Mouse (Mus musculus): ENCODE results near the gene Mlana. TPM values are rescaled to one million over a fixed set of nuclear protein-coding genes. Genes with fewer than 3 reads are reported as not detected.

The Mlana gene
- 1.2 and 2.0 TPM in 2 replicates for polyA plus RNA-seq (2015; fragmentation: Nextera tagmentation; extraction: Ambion mirVana)

DNA sequence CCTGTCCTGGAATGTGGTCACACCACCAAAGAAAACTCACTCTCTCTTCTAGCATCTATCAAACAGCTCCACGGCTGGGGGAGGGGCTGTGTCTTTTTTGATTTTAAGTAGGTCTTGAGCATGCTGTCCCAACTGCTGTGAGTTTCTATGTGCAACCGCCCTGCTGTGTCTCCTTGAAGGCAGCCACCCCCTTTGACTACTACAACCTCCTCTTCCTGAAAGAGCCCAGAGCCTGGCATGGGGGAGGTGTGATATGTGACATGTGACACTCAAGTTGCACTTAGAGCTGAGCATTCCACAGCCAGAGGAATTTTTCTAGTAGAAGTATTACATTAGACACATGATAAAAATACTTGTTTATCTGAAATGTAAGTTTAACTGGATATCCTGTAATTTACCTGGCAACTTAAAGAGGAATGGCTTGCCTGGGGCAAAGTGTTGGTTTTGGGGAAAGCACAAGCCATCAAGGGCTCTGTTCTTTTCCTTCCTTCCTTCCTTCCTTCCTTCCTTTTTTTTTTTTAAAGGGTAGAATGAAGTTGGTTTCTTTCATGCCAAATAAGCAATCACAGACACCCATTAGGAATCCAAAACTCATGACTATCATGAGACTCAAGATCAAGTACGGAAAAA, at the start of gene Mlana:
TSS of gene Mlana (plus strand) at position 580 of the 630 bp plus-strand sequence.
- 0 out of 2 replicates have a peak, but pooled peaks cover 2% of the 10 kb centered on the region for H3K9me3 ChIP-seq (replicated peaks; ENCODE audit: control insufficient read depth, low read length)
- H3K36me3 ChIP-seq (ENCODE audit: control insufficient read depth, insufficient read depth), result no peaks in the 10 kb centered on the region
- peaks cover 7% of the 10 kb centered on the region for H3K4me1 ChIP-seq (ENCODE audit: control insufficient read depth, insufficient read depth, low read length)
- no peak within 1 kb of the TSS for H3K4me3 ChIP-seq (ENCODE audit: low read length)
- H3K27me3 ChIP-seq (ENCODE audit: control insufficient read depth, insufficient read depth, low read length), result no peaks in the 10 kb centered on the region
- no peak within 1 kb of the TSS for H3K27ac ChIP-seq (ENCODE audit: low read length)
- H3K4me2 ChIP-seq (ENCODE audit: low read depth, low read length), result 0 out of 2 replicates have a peak within 1 kb of the TSS, but pooled peaks have one; percentile 9
- ATAC-seq (replicated peaks; ENCODE audit: extremely low read depth, insufficient read depth, low FRiP score), result peak; percentile 69
- no peak within 1 kb of the TSS for H3K9ac ChIP-seq (ENCODE audit: low read length)
- 33% methylated on average over 3 of the region's 3 CpGs for WGBS

DNA sequence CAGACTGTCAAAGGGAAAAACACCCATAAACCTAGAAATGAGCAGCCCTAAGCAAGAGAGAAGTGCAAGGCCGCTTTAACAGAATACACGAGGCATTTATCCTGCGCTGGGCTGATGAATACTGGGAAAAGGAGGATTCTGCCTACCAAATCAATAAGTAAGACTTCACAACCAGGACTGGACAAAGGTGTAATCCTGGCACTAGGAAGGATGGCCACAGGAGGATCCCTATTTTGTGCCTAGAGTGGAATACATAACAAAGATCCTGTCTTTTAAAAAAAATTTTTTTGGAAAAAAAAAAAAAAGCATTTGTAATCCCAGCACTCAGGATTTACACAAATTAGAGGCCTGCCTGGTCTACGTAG, 49.1 kb upstream of the Mlana start:
- H3K9ac ChIP-seq (ENCODE audit: low read length), result no peak overlapping the region
- H3K9me3 ChIP-seq (replicated peaks; ENCODE audit: control insufficient read depth, low read length), result 0 out of 2 replicates have a peak, but pooled peaks cover 4% of the 10 kb centered on the region
- WGBS, result 29% methylated on average over 4 of the region's 4 CpGs
- no peak for ATAC-seq (replicated peaks; ENCODE audit: extremely low read depth, insufficient read depth, low FRiP score)
- 0 out of 2 replicates have a peak, but pooled peaks cover 2% of the 10 kb centered on the region for H3K4me1 ChIP-seq (ENCODE audit: control insufficient read depth, insufficient read depth, low read length)
- H3K36me3 ChIP-seq (ENCODE audit: control insufficient read depth, insufficient read depth), result peaks cover 6% of the 10 kb centered on the region
- H3K27me3 ChIP-seq (ENCODE audit: control insufficient read depth, insufficient read depth, low read length), result peaks cover 7% of the 10 kb centered on the region; the same call in 1 of the 2 replicates
- peak overlapping the region; percentile 89 for H3K4me3 ChIP-seq (ENCODE audit: low read length)
- no peak overlapping the region for H3K27ac ChIP-seq (ENCODE audit: low read length)
- peak overlapping the region; percentile 74 for H3K4me2 ChIP-seq (ENCODE audit: low read depth, low read length)

DNA sequence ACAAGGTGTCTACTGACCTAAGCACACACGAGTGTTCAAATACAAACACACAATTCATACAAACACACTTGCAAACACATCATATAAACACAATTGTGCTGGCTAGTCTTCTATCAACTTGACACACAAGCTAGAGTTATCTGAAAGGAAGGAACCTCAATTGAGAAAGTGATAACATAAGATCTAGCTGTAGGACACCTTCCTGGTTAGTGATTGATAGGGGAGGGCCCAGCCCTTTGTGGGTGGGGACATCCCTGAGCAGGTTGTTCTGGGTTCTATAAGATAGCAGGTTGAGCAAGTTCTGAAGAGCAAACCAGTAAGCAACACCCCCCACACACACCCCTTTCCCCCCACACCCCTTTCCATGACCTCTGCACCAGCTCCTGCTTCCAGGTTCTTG, 47.9 kb upstream of the Mlana start:
- Histone ChIP-seq H3K4me2 (ENCODE audit: low read depth, low read length) (no peak overlapping the region), H3K4me3 (ENCODE audit: low read length) (no peak overlapping the region), H3K4me1 (ENCODE audit: control insufficient read depth, insufficient read depth, low read length) (0 out of 2 replicates have a peak, but pooled peaks cover 2% of the 10 kb centered on the region), H3K9me3 (replicated peaks; ENCODE audit: control insufficient read depth, low read length) (0 out of 2 replicates have a peak, but pooled peaks cover 4% of the 10 kb centered on the region), H3K27me3 (ENCODE audit: control insufficient read depth, insufficient read depth, low read length) (peaks cover 7% of the 10 kb centered on the region; the same call in 1 of the 2 replicates), H3K9ac (ENCODE audit: low read length) (no peak overlapping the region), H3K36me3 (ENCODE audit: control insufficient read depth, insufficient read depth) (peaks cover 6% of the 10 kb centered on the region), H3K27ac (ENCODE audit: low read length) (no peak overlapping the region)
- ATAC-seq (replicated peaks; ENCODE audit: extremely low read depth, insufficient read depth, low FRiP score), result no peak
- WGBS, result 74% methylated on average over 1 of the region's 1 CpGs

DNA sequence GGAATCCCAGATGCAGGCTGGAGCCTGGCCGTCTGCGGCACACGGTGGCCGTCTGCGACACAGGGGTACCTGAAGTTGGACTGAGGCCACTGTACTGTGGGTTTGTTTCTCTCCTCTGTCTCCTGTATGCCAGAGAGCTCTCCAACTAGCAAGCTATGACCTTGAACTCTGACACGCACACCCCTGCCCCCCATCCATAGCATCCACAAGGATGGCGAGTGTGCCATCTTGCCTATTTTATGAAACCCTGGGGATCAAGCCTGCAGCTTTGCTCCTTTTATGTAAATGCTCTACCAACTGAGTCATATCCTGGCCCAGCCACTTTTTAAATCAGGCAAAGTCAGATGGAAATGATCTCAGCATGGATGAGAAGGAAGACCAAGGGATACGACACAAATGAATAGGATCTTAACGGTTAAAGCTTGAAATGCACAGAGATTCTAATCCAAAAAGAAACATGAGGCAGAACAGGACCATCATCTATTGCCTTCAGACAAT, 43.8 kb upstream of the Mlana start:
- Histone ChIP-seq H3K27ac (ENCODE audit: low read length) (no peak overlapping the region), H3K4me3 (ENCODE audit: low read length) (no peak overlapping the region), H3K36me3 (ENCODE audit: control insufficient read depth, insufficient read depth) (no peaks in the 10 kb centered on the region), H3K27me3 (ENCODE audit: control insufficient read depth, insufficient read depth, low read length) (peaks cover 8% of the 10 kb centered on the region; the same call in 1 of the 2 replicates), H3K9me3 (replicated peaks; ENCODE audit: control insufficient read depth, low read length) (no peaks in the 10 kb centered on the region), H3K4me2 (ENCODE audit: low read depth, low read length) (no peak overlapping the region), H3K9ac (ENCODE audit: low read length) (no peak overlapping the region), H3K4me1 (ENCODE audit: control insufficient read depth, insufficient read depth, low read length) (no peaks in the 10 kb centered on the region)
- 78% methylated on average over 9 of the region's 9 CpGs for WGBS
- no peak for ATAC-seq (replicated peaks; ENCODE audit: extremely low read depth, insufficient read depth, low FRiP score)

DNA sequence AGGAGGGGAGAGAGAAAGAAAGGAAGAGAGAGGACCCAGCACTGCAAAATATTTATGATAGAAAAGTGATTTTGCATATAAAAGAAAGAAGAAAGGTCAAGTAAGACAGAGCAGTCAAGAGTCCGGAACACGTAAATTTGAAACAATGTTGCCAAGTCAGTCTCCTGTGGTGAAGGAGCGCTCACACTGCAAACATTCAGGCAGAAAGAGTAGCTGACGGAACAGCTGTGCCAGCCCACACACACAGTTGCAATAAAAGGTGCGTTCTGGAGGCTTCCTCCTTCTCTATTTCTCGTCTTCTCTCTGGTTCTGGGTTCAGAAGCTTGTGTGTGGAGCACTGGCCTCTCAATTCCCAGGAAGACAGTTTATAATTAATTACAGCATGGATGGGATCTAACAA, 42.5 kb upstream of the Mlana start:
- no peak overlapping the region for H3K4me2 ChIP-seq (ENCODE audit: low read depth, low read length)
- no peaks in the 10 kb centered on the region for H3K4me1 ChIP-seq (ENCODE audit: control insufficient read depth, insufficient read depth, low read length)
- no peaks in the 10 kb centered on the region for H3K9me3 ChIP-seq (replicated peaks; ENCODE audit: control insufficient read depth, low read length)
- H3K4me3 ChIP-seq (ENCODE audit: low read length), result no peak overlapping the region
- H3K36me3 ChIP-seq (ENCODE audit: control insufficient read depth, insufficient read depth), result no peaks in the 10 kb centered on the region
- H3K27me3 ChIP-seq (ENCODE audit: control insufficient read depth, insufficient read depth, low read length), result peaks cover 5% of the 10 kb centered on the region; the same call in 1 of the 2 replicates
- no peak for ATAC-seq (replicated peaks; ENCODE audit: extremely low read depth, insufficient read depth, low FRiP score)
- no peak overlapping the region for H3K9ac ChIP-seq (ENCODE audit: low read length)
- WGBS, result 70% methylated on average over 6 of the region's 6 CpGs
- H3K27ac ChIP-seq (ENCODE audit: low read length), result no peak overlapping the region

DNA sequence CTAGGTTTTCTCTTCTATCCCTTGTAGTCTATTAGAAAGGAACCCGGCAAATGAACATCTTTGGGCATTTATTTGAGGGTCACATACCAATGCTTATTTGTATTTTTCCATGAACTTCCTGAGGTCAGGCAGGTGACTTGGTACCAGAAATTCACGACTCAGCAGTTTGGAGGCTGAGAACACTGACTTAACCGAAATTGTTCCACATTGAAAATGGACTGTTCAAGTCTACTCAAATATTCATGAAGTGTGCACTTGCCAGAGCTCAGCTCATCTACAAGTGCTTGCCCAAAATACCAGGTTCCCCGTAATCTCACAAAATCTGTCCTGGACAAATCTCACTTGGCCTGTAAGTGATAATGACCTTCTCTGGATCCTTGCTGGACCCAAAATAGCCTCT, 41.6 kb upstream of the Mlana start:
- no peak overlapping the region for H3K9ac ChIP-seq (ENCODE audit: low read length)
- peaks cover 5% of the 10 kb centered on the region; the same call in 1 of the 2 replicates for H3K27me3 ChIP-seq (ENCODE audit: control insufficient read depth, insufficient read depth, low read length)
- no peak overlapping the region for H3K27ac ChIP-seq (ENCODE audit: low read length)
- WGBS, result 80% methylated on average over 4 of the region's 4 CpGs
- no peaks in the 10 kb centered on the region for H3K4me1 ChIP-seq (ENCODE audit: control insufficient read depth, insufficient read depth, low read length)
- no peaks in the 10 kb centered on the region for H3K36me3 ChIP-seq (ENCODE audit: control insufficient read depth, insufficient read depth)
- no peak overlapping the region for H3K4me2 ChIP-seq (ENCODE audit: low read depth, low read length)
- H3K9me3 ChIP-seq (replicated peaks; ENCODE audit: control insufficient read depth, low read length), result no peaks in the 10 kb centered on the region
- H3K4me3 ChIP-seq (ENCODE audit: low read length), result no peak overlapping the region
- ATAC-seq (replicated peaks; ENCODE audit: extremely low read depth, insufficient read depth, low FRiP score), result no peak

DNA sequence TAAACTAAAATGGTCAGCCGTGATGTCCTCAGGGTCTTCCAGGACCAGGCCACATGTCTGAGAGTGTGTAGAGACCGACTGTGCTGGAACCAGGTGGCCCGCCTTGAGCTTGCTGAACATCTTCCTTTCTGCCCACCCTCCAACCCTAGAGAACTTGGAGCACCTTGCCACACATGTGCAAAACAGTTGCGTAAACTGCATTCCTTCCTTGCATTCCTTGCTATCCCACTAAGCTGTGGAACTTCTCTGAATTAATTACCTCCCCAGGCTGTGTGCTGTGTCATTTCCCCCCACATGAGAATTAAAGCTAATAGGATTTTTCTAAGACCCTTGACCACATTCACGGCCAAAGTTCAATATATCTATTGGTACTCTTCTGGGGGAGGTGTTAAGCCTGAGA, 41.0 kb upstream of the Mlana start:
- 86% methylated on average over 5 of the region's 5 CpGs for WGBS
- Histone ChIP-seq H3K4me2 (ENCODE audit: low read depth, low read length) (no peak overlapping the region), H3K9ac (ENCODE audit: low read length) (no peak overlapping the region), H3K36me3 (ENCODE audit: control insufficient read depth, insufficient read depth) (no peaks in the 10 kb centered on the region), H3K4me1 (ENCODE audit: control insufficient read depth, insufficient read depth, low read length) (no peaks in the 10 kb centered on the region), H3K27me3 (ENCODE audit: control insufficient read depth, insufficient read depth, low read length) (peaks cover 4% of the 10 kb centered on the region; the same call in 1 of the 2 replicates), H3K27ac (ENCODE audit: low read length) (no peak overlapping the region), H3K9me3 (replicated peaks; ENCODE audit: control insufficient read depth, low read length) (no peaks in the 10 kb centered on the region), H3K4me3 (ENCODE audit: low read length) (no peak overlapping the region)
- no peak for ATAC-seq (replicated peaks; ENCODE audit: extremely low read depth, insufficient read depth, low FRiP score)

DNA sequence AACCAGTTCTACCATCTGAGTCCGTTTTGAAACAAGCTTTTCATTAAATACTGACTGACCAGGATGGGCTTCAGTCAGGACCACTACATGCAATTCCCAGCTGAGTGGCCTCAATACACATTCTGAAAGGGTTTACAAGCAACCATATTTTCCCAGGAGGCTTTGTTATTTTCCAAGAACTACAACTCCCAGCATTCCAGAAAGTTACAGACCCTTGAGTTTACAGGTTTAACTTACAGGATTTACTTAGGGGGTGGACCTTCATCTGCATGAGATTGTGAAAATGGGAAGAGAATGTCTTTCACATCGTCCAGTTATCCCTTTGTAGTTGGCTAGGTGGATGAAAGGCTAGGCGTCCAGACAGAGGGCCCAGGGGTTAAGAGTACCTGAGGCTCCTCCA, 40.6 kb upstream of the Mlana start:
- 62% methylated on average over 3 of the region's 3 CpGs for WGBS
- no peak overlapping the region for H3K4me2 ChIP-seq (ENCODE audit: low read depth, low read length)
- H3K9ac ChIP-seq (ENCODE audit: low read length), result no peak overlapping the region
- H3K27me3 ChIP-seq (ENCODE audit: control insufficient read depth, insufficient read depth, low read length), result peaks cover 2% of the 10 kb centered on the region; the same call in 1 of the 2 replicates
- ATAC-seq (replicated peaks; ENCODE audit: extremely low read depth, insufficient read depth, low FRiP score), result no peak
- H3K4me1 ChIP-seq (ENCODE audit: control insufficient read depth, insufficient read depth, low read length), result peaks cover 3% of the 10 kb centered on the region; the same call in 1 of the 2 replicates
- H3K36me3 ChIP-seq (ENCODE audit: control insufficient read depth, insufficient read depth), result no peaks in the 10 kb centered on the region
- no peaks in the 10 kb centered on the region for H3K9me3 ChIP-seq (replicated peaks; ENCODE audit: control insufficient read depth, low read length)
- H3K27ac ChIP-seq (ENCODE audit: low read length), result no peak overlapping the region
- H3K4me3 ChIP-seq (ENCODE audit: low read length), result no peak overlapping the region

DNA sequence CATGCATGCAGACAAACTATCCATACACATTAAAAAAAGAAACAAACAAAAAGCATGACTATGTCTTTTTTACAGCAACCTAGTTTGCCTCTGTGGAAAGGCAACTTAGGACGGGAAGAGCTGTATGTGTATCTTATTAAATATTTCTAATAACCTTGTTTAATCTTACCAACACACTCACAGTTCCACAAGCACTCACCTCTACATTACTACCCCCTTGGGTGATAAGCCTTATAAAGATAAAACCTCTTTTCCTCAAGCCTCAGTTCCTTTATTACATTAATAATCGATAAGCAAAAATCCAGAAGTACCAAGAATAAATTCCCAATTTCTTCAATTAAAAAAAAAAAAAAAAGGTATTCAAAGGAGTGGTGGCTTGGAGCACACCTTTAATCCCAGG, 40.1 kb upstream of the Mlana start:
- no peaks in the 10 kb centered on the region for H3K36me3 ChIP-seq (ENCODE audit: control insufficient read depth, insufficient read depth)

More for the DNA sequence above, 40.1 kb upstream of the Mlana start:
- no peak overlapping the region for H3K4me2 ChIP-seq (ENCODE audit: low read depth, low read length)
- no peaks in the 10 kb centered on the region for H3K9me3 ChIP-seq (replicated peaks; ENCODE audit: control insufficient read depth, low read length)
- 0 out of 2 replicates have a peak, but pooled peaks cover 2% of the 10 kb centered on the region for H3K27me3 ChIP-seq (ENCODE audit: control insufficient read depth, insufficient read depth, low read length)
- H3K4me3 ChIP-seq (ENCODE audit: low read length), result no peak overlapping the region
- WGBS, result 80% methylated on average over 2 of the region's 2 CpGs
- H3K4me1 ChIP-seq (ENCODE audit: control insufficient read depth, insufficient read depth, low read length), result peaks cover 6% of the 10 kb centered on the region; the same call in 1 of the 2 replicates
- no peak for ATAC-seq (replicated peaks; ENCODE audit: extremely low read depth, insufficient read depth, low FRiP score)
- no peak overlapping the region for H3K9ac ChIP-seq (ENCODE audit: low read length)
- H3K27ac ChIP-seq (ENCODE audit: low read length), result no peak overlapping the region
